17 mouse cellular contexts compared by ENCODE assay signal in genomic region chr3:129470088-129470487, GRCm38 (mm10).
DNase-seq lines count a peak whose midpoint lies in the region; ATAC-seq lines count a peak whose summit lies in the region.
"Had no signal": no experiment of that assay in that cellular context is flagged by ENCODE, and none has a peak within 500 bp of the region (broad histone marks: within the 10 kb centered on the region; RNA-seq: fewer than 3 reads in every experiment).

No protein-coding gene starts in this region.

- ATAC-seq in megakaryocyte, adult 5-6 weeks (ENCODE audit: poor library complexity, severe bottlenecking) = peak; percentile 68

- DNase-seq in lung, postnatal 36 days = peak; percentile 34
- no peak for DNase-seq in lung, postnatal 10 days
- DNase-seq in CD4-positive, CD25-positive, alpha-beta regulatory T cell, adult 2 months (ENCODE audit: low read depth, low spot score) = peak; percentile 12
- DNase-seq in c-Kit-positive CD71-negative TER-119-negative erythroid progenitor cells, embryonic 14.5 days (ENCODE audit: low read depth) = peak; percentile 17
- DNase-seq in left cerebral cortex, adult 9 months (ENCODE audit: low spot score in 2 of 2) = no peak
- no peak for DNase-seq in layer of hippocampus, adult 9-11 months
- DNase-seq: adrenal gland, adult 2 months; B cell, adult 2 months; cerebellum, adult 2 months; cerebellum, postnatal 25 days; embryo, embryonic 11 days; gastrocnemius, adult 2 months; heart, postnatal 10 days; kidney, adult 18-20 months; right cerebral cortex, adult 18-20 months; right cerebral cortex, postnatal 4 days had no signal

Comparison
In these comparisons a context has a peak if more than half of its experiments do, and no peak if none do; other contexts are left out.
1. DNase-seq: peak in lung, postnatal 36 days (single experiment), CD4-positive, CD25-positive, alpha-beta regulatory T cell, adult 2 months (single experiment) and c-Kit-positive CD71-negative TER-119-negative erythroid progenitor cells, embryonic 14.5 days (single experiment); none in lung, postnatal 10 days (single experiment), left cerebral cortex, adult 9 months (0 of 2) and layer of hippocampus, adult 9-11 months (single experiment).